Mouse (Mus musculus) small intestine, adult 10 weeks (tissue): ENCODE measurements around the gene Vmn2r110. TPM values are rescaled to one million over a fixed set of nuclear protein-coding genes. Genes with fewer than 3 reads are reported as not detected.

Experiments
- polyA plus RNA-seq: library from polyadenylated mRNA; stranded (reverse); fragments of 350-450 nt; fragmentation: Illumina TruSeq; extraction: RNeasy Lipid Tissue Mini Kit (QIAGEN cat#74804); gene quantifications from one replicate; pipeline ENCODE4 v1.2.3, GENCODE M21; 2014; ENCODE audit warnings: low replicate concordance

The Vmn2r110 gene
- not detected for polyA plus RNA-seq

DNA sequence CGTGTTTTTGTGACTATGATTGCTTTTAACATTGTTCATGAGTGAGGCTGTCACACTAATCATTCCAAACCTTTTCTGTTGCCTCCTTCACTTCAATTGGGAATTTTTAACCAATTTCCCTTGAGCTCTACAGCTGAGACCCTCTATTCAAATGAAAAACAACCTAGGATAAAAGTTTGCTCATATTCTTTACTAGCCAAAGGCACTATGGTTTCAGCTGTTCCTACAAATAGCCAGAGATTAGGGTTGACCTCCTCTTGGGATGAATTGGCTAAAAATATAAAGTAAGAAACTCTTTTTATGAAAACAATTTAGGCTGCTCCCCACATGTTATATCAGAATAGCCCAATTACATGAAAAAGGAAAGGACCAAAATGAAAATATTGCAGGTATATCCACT lies at the start of gene Vmn2r110:
Vmn2r110 (minus strand) TSS at position 101 of the 400 bp plus-strand sequence.

DNA sequence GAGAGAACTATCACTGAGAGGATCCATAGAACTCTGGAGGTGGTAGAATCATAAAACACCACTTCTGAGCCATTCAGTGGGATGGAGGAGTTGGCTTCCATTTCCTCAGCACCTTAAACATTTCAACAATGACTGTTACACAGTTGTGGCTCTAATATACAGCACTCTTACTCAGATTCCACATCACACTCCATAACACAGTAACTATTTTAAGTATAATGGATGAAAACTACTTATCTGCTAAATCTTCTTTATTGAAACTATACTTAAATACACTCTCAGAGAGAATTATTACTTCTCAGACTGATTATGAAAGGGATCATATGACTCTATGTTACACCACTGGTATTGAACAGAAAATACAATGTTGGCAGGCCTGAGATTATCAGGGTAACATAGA lies 28.6 kb upstream of the Vmn2r110 start, which contains the start of gene Fpr-rs3:
Fpr-rs3 (minus strand) TSS at position 101 of the 400 bp plus-strand sequence.

GRCm38 (mm10) chr17:20564656-20565055 lies 31.6 kb downstream of the Vmn2r110 start, which contains the start of gene Vmn2r109:
Vmn2r109 (minus strand) TSS chr17:20564756.

Other genes starting within 250 kb of the Vmn2r110 start
- not detected for gene Vmn1r224, start 182.3 kb downstream of the Vmn2r110 start, polyA plus RNA-seq
- not detected for gene Vmn2r108, start 115.1 kb downstream of the Vmn2r110 start, polyA plus RNA-seq
- not detected for gene Vmn1r225, start 98.3 kb downstream of the Vmn2r110 start, polyA plus RNA-seq
- not detected for gene Vmn2r109, start 31.7 kb downstream of the Vmn2r110 start, polyA plus RNA-seq
- not detected for gene Fpr-rs3, start 28.5 kb upstream of the Vmn2r110 start, polyA plus RNA-seq
- not detected for gene Vmn1r226, start 86.4 kb upstream of the Vmn2r110 start, polyA plus RNA-seq
- not detected for gene Vmn1r227, start 133.4 kb upstream of the Vmn2r110 start, polyA plus RNA-seq
- not detected for gene Vmn1r228, start 189.7 kb upstream of the Vmn2r110 start, polyA plus RNA-seq
- not detected for gene Vmn1r229, start 215.1 kb upstream of the Vmn2r110 start, polyA plus RNA-seq
- not detected for gene Vmn1r230, start 244.0 kb upstream of the Vmn2r110 start, polyA plus RNA-seq